Mouse (Mus musculus) erythroblast, embryonic 14.5 days (primary cell): Measurements from ENCODE around the gene Dnali1. TPM values are rescaled to one million over a fixed set of nuclear protein-coding genes. Genes with fewer than 3 reads are reported as not detected.

Experiments used
- H3K27me3 ChIP-seq: 2 replicates; pipeline ENCODE4 v1.6.1; 2012; ENCODE audit warnings: inconsistent platforms; ENCODE audit not compliant: control insufficient read depth
- H3K36me3 ChIP-seq: 2 replicates; pipeline ENCODE4 v1.6.1; 2012; ENCODE audit warnings: mild to moderate bottlenecking, inconsistent platforms; ENCODE audit not compliant: control insufficient read depth
- H3K4me1 ChIP-seq: 2 replicates; pipeline ENCODE4 v1.6.1; 2012; ENCODE audit warnings: inconsistent platforms; ENCODE audit not compliant: control insufficient read depth
- H3K4me3 ChIP-seq: replicated peaks from 2 replicates; pipeline ENCODE3; 2012; ENCODE audit warnings: moderate library complexity, mild to moderate bottlenecking, inconsistent platforms
- H3K9me3 ChIP-seq: 2 replicates; pipeline ENCODE4 v1.6.1; 2012; ENCODE audit warnings: low read length, inconsistent platforms, mixed read lengths; ENCODE audit not compliant: control insufficient read depth
- GATA1 ChIP-seq: IDR thresholded peaks from 2 replicates; pipeline ENCODE4 v1.6.1; 2012; ENCODE audit warnings: low read length, inconsistent platforms, mixed read lengths
- TAL1 ChIP-seq: IDR thresholded peaks from 3 replicates; pipeline ENCODE4 v1.6.1; 2012; ENCODE audit warnings: low read length, inconsistent platforms, mixed read lengths
- polyA plus RNA-seq: library from polyadenylated mRNA; stranded (reverse); fragments of >175 nt; gene quantifications from 2 replicates; pipeline ENCODE4 v1.2.3, GENCODE M21; 2012

Dnali1 gene
- polyA plus RNA-seq, 1 experiment: not detected

GRCm38 (mm10) chr4:125057273-125057672, 8.2 kb downstream of the Dnali1 start:
- Histone ChIP-seq H3K4me1 (peaks cover 13% of the 10 kb centered on the region), H3K4me3 (no peak overlapping the region), H3K27me3 (no peaks in the 10 kb centered on the region), H3K9me3 (no peaks in the 10 kb centered on the region), H3K36me3 (peaks cover 42% of the 10 kb centered on the region)
- no peak for TF ChIP-seq GATA1

GRCm38 (mm10) chr4:125056476-125056875, 9.0 kb downstream of the Dnali1 start:
- no peaks in the 10 kb centered on the region for H3K27me3 ChIP-seq
- H3K4me3 ChIP-seq: no peak overlapping the region
- TF ChIP-seq GATA1 (no peak), TAL1 (no peak)
- H3K9me3 ChIP-seq: no peaks in the 10 kb centered on the region
- peaks cover 13% of the 10 kb centered on the region for H3K4me1 ChIP-seq
- peaks cover 49% of the 10 kb centered on the region for H3K36me3 ChIP-seq

GRCm38 (mm10) chr4:125055385-125055784, 10.1 kb downstream of the Dnali1 start:
- Histone ChIP-seq H3K36me3 (peaks cover 60% of the 10 kb centered on the region), H3K4me1 (peaks cover 13% of the 10 kb centered on the region), H3K9me3 (no peaks in the 10 kb centered on the region), H3K4me3 (no peak overlapping the region), H3K27me3 (no peaks in the 10 kb centered on the region)
- no peak for TF ChIP-seq TAL1
- no peak for TF ChIP-seq GATA1

DNA sequence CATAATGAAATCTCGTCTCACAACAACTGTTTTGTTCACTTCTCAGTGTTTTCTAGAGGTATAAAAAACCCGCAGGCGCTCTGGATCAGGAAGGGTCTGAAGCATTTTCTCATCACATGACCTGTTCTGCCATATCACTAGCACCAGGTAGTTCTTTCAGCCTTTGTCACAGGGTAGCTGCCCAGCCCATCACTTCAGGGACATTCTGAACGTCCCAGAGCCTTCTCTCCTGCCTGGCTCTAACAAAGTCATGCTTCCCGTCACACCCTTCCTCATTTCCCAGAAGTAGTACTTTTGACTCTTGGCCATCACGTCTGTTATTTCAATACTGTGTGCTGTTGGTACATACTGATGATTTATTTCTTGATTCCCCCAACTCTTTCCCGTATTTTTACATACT, 21.0 kb downstream of the Dnali1 start:
- H3K4me1 ChIP-seq: peaks cover 11% of the 10 kb centered on the region
- peaks cover 99% of the 10 kb centered on the region for H3K36me3 ChIP-seq
- no peaks in the 10 kb centered on the region for H3K9me3 ChIP-seq
- no peaks in the 10 kb centered on the region for H3K27me3 ChIP-seq
- H3K4me3 ChIP-seq: no peak overlapping the region
- TF ChIP-seq TAL1 (no peak), GATA1 (no peak)

DNA sequence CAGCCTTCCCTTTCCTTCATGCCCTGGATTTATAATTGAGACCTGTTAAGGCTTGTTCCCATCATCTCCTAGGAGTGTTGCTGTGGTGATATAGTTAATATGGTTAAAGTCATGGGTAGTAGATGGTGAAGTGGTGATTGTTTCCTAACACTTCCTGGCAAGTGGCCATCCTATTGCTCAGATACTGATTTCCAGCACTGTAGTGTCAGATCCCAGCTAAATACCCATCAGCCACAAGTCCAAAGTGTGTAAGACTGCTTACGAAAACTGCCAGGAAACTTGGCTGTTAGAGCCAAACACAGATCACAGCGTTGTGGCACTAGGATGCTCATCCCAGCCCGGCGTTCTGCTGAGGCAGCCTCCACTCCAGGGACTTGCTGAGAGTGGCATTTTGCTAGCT, 31.2 kb downstream of the Dnali1 start:
- H3K36me3 ChIP-seq: peaks cover 68% of the 10 kb centered on the region
- no peaks in the 10 kb centered on the region for H3K9me3 ChIP-seq
- H3K4me1 ChIP-seq: peaks cover 59% of the 10 kb centered on the region
- TF ChIP-seq GATA1 (no peak), TAL1 (no peak)
- H3K4me3 ChIP-seq: no peak overlapping the region
- no peaks in the 10 kb centered on the region for H3K27me3 ChIP-seq

DNA sequence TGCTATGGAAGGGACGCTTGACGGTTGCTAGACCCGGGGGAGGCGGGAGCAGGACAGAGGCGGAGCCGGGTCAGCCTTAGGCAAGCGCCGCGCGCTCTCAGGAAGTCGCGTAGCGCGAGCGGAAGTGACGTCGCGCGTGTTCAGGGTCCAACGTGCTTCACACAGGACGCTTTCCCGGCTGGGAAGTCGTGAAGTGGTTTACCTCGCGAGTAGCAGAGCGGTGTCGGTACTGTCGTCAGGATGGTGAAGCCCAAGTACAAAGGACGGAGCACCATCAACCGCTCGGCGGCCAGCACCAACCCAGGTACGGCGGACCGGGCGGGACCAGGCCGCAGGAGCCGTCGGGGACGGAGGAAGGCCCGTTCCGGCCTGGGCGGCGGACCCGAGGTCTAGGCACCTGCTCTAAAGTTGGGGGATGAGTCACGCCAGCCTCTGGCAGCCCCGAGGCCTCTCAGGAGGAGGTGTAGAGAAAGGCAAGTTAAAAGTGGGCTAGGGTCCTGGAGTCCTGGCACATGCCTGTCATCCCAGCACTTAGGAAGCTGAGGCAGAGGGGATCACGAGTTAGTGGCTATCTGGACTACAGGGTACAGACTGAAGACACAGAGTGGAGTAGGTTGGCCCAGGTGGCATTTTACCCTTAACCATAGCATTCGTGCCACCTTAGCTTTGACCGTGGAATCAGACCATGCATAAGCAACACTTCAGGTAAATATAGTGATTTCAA, 35.5 kb downstream of the Dnali1 start:
- TF ChIP-seq GATA1: no peak
- TF ChIP-seq TAL1: no peak
- Histone ChIP-seq H3K4me1 (peaks cover 32% of the 10 kb centered on the region), H3K36me3 (peaks cover 29% of the 10 kb centered on the region)

DNA sequence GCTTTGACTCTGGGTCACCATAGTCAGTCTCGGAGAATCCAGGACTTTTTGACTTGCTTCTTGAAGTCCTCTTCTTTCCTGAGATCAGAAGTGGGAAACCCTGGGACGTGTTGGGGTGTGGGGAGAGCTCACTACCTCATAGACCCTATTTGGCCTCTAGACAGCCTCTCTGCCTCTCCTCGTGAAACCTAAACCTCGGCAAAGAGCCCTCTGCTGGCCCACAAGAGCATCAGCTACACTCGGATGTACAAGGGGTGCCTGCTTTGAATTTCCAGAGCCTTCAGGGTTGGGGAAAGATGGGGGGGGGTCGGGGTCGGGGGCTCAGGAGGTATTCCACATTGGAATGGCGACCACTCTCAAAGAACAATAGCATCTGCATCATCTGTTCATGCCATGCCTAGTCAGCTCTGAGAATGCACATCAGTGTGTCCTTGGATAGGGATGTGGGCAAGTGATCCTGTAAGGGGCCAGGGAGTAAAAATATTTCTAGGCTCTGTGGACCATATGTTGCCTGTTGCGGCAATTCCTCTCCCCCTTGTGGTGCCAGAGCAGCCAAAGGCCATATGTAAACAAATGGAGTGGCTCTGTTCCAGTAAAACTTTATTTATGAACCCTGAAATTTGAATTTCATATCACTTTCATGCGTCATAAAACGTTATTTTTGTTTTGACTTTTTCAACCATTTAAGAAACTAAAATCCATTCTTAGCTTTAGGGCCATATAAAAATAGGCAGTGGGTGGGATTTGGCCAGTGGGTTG, 44.5 kb downstream of the Dnali1 start:
- no peaks in the 10 kb centered on the region for H3K36me3 ChIP-seq
- no peak overlapping the region for H3K4me3 ChIP-seq
- H3K4me1 ChIP-seq: peaks cover 2% of the 10 kb centered on the region; the same call in 1 of the 2 replicates
- peaks cover 26% of the 10 kb centered on the region for H3K27me3 ChIP-seq
- no peak for TF ChIP-seq GATA1
- TF ChIP-seq TAL1: no peak
- H3K9me3 ChIP-seq: no peaks in the 10 kb centered on the region

More for the DNA sequence above, 35.5 kb downstream of the Dnali1 start:
- Histone ChIP-seq H3K27me3 (peaks cover 34% of the 10 kb centered on the region), H3K9me3 (no peaks in the 10 kb centered on the region), H3K4me3 (peak overlapping the region; percentile 94)

DNA sequence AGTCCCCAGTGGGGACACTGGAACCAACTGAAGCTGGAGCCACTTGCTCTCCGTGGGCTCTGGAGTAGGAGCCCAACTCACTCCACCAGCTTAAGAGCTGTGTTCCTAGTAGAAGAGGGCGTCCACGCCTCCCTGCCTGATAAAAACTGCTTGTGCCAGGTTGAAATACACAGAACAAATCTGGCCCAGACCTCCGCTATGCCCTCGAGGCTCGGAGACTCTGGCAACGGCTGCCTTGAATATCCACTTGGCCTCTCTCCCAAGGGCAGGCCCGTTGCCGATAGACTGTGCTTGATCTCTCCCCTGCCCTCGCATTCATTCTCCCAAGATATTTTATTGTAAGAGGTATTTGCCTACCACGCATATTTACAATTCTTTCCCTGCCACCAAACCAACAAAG, 48.1 kb downstream of the Dnali1 start:
- Histone ChIP-seq H3K27me3 (peaks cover 12% of the 10 kb centered on the region), H3K4me3 (no peak overlapping the region)

GRCm38 (mm10) chr4:125015806-125016635, 49.5 kb downstream of the Dnali1 start, which contains the start of gene Gnl2:
Gene Gnl2, plus strand, starts transcription at chr4:125016585.
- H3K9me3 ChIP-seq: no peaks in the 10 kb centered on the region
- H3K4me1 ChIP-seq: no peaks in the 10 kb centered on the region
- TF ChIP-seq GATA1 (no peak), TAL1 (no peak)
- no peaks in the 10 kb centered on the region for H3K36me3 ChIP-seq
- H3K4me3 ChIP-seq: no peak within 1 kb of the TSS
- H3K27me3 ChIP-seq: peaks cover 17% of the 10 kb centered on the region

More for the DNA sequence above, 48.1 kb downstream of the Dnali1 start:
- Histone ChIP-seq H3K4me1 (no peaks in the 10 kb centered on the region), H3K9me3 (no peaks in the 10 kb centered on the region), H3K36me3 (no peaks in the 10 kb centered on the region)
- TF ChIP-seq TAL1 (no peak), GATA1 (no peak)
